Mouse (Mus musculus) lung, embryonic 15.5 days (tissue): ENCODE results near the gene Fam43a. TPM values are rescaled to one million over a fixed set of nuclear protein-coding genes. Genes with fewer than 3 reads are reported as not detected.

Experiments used
- ATAC-seq: fragments of 200-750 bp; cut with Nextera tagmentation; 2 replicates; pipeline ENCODE4 v1.8.0; 2017; ENCODE audit warnings: moderate number of reproducible peaks, borderline replicate concordance; ENCODE audit not compliant: low FRiP score, low TSS enrichment; ENCODE audit errors: extremely low read depth
- H3K27ac ChIP-seq: fragments of 300-500 bp; sonication (generic); 2 replicates; pipeline ENCODE4 v1.5.1; 2015; ENCODE audit warnings: moderate library complexity, mild to moderate bottlenecking, inconsistent platforms
- H3K27me3 ChIP-seq: fragments of 300-500 bp; sonication (generic); 2 replicates; pipeline ENCODE4 v1.6.1; 2015; ENCODE audit warnings: inconsistent platforms
- H3K36me3 ChIP-seq: fragments of 300-500 bp; sonication (generic); 2 replicates; pipeline ENCODE4 v1.6.1; 2015; ENCODE audit warnings: inconsistent platforms
- H3K4me1 ChIP-seq: fragments of 300-500 bp; sonication (generic); 2 replicates; pipeline ENCODE4 v1.6.1; 2015; ENCODE audit warnings: inconsistent platforms
- H3K4me2 ChIP-seq: fragments of 300-500 bp; sonication (generic); 2 replicates; pipeline ENCODE4 v1.6.1; 2015; ENCODE audit warnings: inconsistent platforms, mild to moderate bottlenecking, moderate library complexity
- H3K4me3 ChIP-seq: fragments of 300-500 bp; sonication (generic); 2 replicates; pipeline ENCODE4 v1.5.1; 2015; ENCODE audit warnings: mild to moderate bottlenecking, inconsistent platforms
- H3K9ac ChIP-seq: fragments of 300-500 bp; sonication (generic); 2 replicates; pipeline ENCODE4 v1.6.1; 2015; ENCODE audit warnings: inconsistent platforms
- H3K9me3 ChIP-seq: fragments of 300-500 bp; sonication (generic); 2 replicates; pipeline ENCODE4 v1.6.1; 2016; ENCODE audit warnings: inconsistent platforms
- WGBS: fragments of 180-500 bp; shearing (Covaris S2); methylation state at CpG from one replicate; pipeline ENCODE4 v1.1.7; 2015; 5-methylcytosine and 5-hydroxymethylcytosine counted together
- polyA plus RNA-seq: library from polyadenylated mRNA; unstranded; fragments of >200 nt; fragmentation: Nextera tagmentation; extraction: Ambion mirVana; gene quantifications from 2 replicates; pipeline ENCODE4 v1.2.1, GENCODE M21; 2015

Gene Fam43a
- 23.6 and 25.8 TPM in 2 replicates for polyA plus RNA-seq

GRCm38 (mm10) chr16:30599491-30600268 is at the start of gene Fam43a:
Fam43a (plus strand) TSS chr16:30599723.
- Histone ChIP-seq H3K27ac (peak within 1 kb of the TSS; percentile 81), H3K27me3 (no peaks in the 10 kb centered on the region), H3K4me2 (peak within 1 kb of the TSS; percentile 93), H3K9ac (peak within 1 kb of the TSS; percentile 81), H3K4me1 (peaks cover 54% of the 10 kb centered on the region), H3K4me3 (peak within 1 kb of the TSS; percentile 77), H3K36me3 (no peaks in the 10 kb centered on the region), H3K9me3 (no peaks in the 10 kb centered on the region)
- peak; percentile 79; the same call in 1 of the 2 replicates for ATAC-seq
- under 1% methylated on average over 63 of the region's 63 CpGs for WGBS

GRCm38 (mm10) chr16:30549966-30550747 is 49.4 kb upstream of the Fam43a start:
- no peaks in the 10 kb centered on the region for H3K27me3 ChIP-seq
- H3K9me3 ChIP-seq: peaks cover 4% of the 10 kb centered on the region
- H3K9ac ChIP-seq: peak overlapping the region; percentile 98
- H3K36me3 ChIP-seq: peaks cover 7% of the 10 kb centered on the region
- peak overlapping the region; percentile 89 for H3K4me3 ChIP-seq
- WGBS: under 1% methylated on average over 60 of the region's 63 CpGs
- peak overlapping the region; percentile 68 for H3K27ac ChIP-seq
- H3K4me2 ChIP-seq: peak overlapping the region; percentile 95
- peaks cover 30% of the 10 kb centered on the region for H3K4me1 ChIP-seq
- ATAC-seq: peak; percentile 86

- Histone ChIP-seq H3K4me3 (peak within 1 kb of the TSS; percentile 89), H3K36me3 (peaks cover 7% of the 10 kb centered on the region), H3K27ac (peak within 1 kb of the TSS; percentile 96), H3K27me3 (no peaks in the 10 kb centered on the region), H3K9ac (peak within 1 kb of the TSS; percentile 98), H3K4me2 (peak within 1 kb of the TSS; percentile 95), H3K9me3 (peaks cover 6% of the 10 kb centered on the region), H3K4me1 (peaks cover 30% of the 10 kb centered on the region)
- ATAC-seq: peak; percentile 24; the same call in 1 of the 2 replicates
- 4% methylated on average over 13 of the region's 14 CpGs for whole genome bisulfite sequencing
These were observed 48.8 kb upstream of the Fam43a start, which contains the start of gene Tmem44 for GRCm38 (mm10) chr16:30550748-30551192. Tmem44 (minus strand) TSS chr16:30550842.

GRCm38 (mm10) chr16:30552621-30553338 is 46.7 kb upstream of the Fam43a start:
- H3K9me3 ChIP-seq: peaks cover 6% of the 10 kb centered on the region
- H3K27ac ChIP-seq: peak overlapping the region; percentile 96
- no peaks in the 10 kb centered on the region for H3K27me3 ChIP-seq
- peak; percentile 84 for ATAC-seq
- H3K4me3 ChIP-seq: no peak overlapping the region
- H3K4me1 ChIP-seq: peaks cover 28% of the 10 kb centered on the region
- peak overlapping the region; percentile 24 for H3K9ac ChIP-seq
- peaks cover 6% of the 10 kb centered on the region; the same call in 1 of the 2 replicates for H3K36me3 ChIP-seq
- peak overlapping the region; percentile 27 for H3K4me2 ChIP-seq
- WGBS: 10% methylated on average over 11 of the region's 11 CpGs

- Histone ChIP-seq H3K36me3 (peaks cover 15% of the 10 kb centered on the region), H3K4me3 (no peak overlapping the region), H3K4me1 (peaks cover 28% of the 10 kb centered on the region), H3K9ac (no peak overlapping the region), H3K4me2 (no peak overlapping the region), H3K27me3 (no peaks in the 10 kb centered on the region), H3K9me3 (peaks cover 6% of the 10 kb centered on the region), H3K27ac (no peak overlapping the region)
- no peak for ATAC-seq
- 94% methylated on average over 8 of the region's 8 CpGs for WGBS
These were observed 45.4 kb upstream of the Fam43a start for GRCm38 (mm10) chr16:30554109-30554508.

- no peak overlapping the region for H3K9ac ChIP-seq
- H3K27ac ChIP-seq: no peak overlapping the region
- 87% methylated on average over 5 of the region's 5 CpGs for WGBS
- H3K27me3 ChIP-seq: no peaks in the 10 kb centered on the region
- H3K9me3 ChIP-seq: peaks cover 6% of the 10 kb centered on the region
- peaks cover 66% of the 10 kb centered on the region for H3K36me3 ChIP-seq
- H3K4me3 ChIP-seq: no peak overlapping the region
- H3K4me2 ChIP-seq: no peak overlapping the region
- ATAC-seq: no peak
- H3K4me1 ChIP-seq: no peaks in the 10 kb centered on the region
These were observed 40.1 kb upstream of the Fam43a start for GRCm38 (mm10) chr16:30559312-30559992.

GRCm38 (mm10) chr16:30560601-30561000 is 38.9 kb upstream of the Fam43a start:
- H3K9me3 ChIP-seq: no peaks in the 10 kb centered on the region; the same call in 1 of the 2 replicates
- no peaks in the 10 kb centered on the region for H3K4me1 ChIP-seq
- no peak overlapping the region for H3K4me2 ChIP-seq
- no peak overlapping the region for H3K4me3 ChIP-seq
- no peaks in the 10 kb centered on the region for H3K27me3 ChIP-seq
- no peak overlapping the region for H3K9ac ChIP-seq
- H3K27ac ChIP-seq: no peak overlapping the region
- WGBS: 88% methylated on average over 4 of the region's 4 CpGs
- no peak for ATAC-seq
- peaks cover 77% of the 10 kb centered on the region for H3K36me3 ChIP-seq

- Histone ChIP-seq H3K27me3 (no peaks in the 10 kb centered on the region), H3K4me1 (no peaks in the 10 kb centered on the region), H3K4me2 (no peak overlapping the region), H3K9ac (no peak overlapping the region), H3K27ac (no peak overlapping the region), H3K36me3 (peaks cover 88% of the 10 kb centered on the region), H3K9me3 (no peaks in the 10 kb centered on the region), H3K4me3 (no peak overlapping the region)
- ATAC-seq: no peak
- whole genome bisulfite sequencing: 90% methylated on average over 6 of the region's 6 CpGs
These were observed 33.9 kb upstream of the Fam43a start for GRCm38 (mm10) chr16:30565631-30566030.

- H3K27ac ChIP-seq: no peak overlapping the region
- no peak for ATAC-seq
- H3K9ac ChIP-seq: no peak overlapping the region
- 89% methylated on average over 4 of the region's 4 CpGs for WGBS
- H3K9me3 ChIP-seq: no peaks in the 10 kb centered on the region
- peaks cover 85% of the 10 kb centered on the region for H3K36me3 ChIP-seq
- H3K4me3 ChIP-seq: no peak overlapping the region
- H3K4me1 ChIP-seq: no peaks in the 10 kb centered on the region
- no peaks in the 10 kb centered on the region for H3K27me3 ChIP-seq
- no peak overlapping the region for H3K4me2 ChIP-seq
These were observed 29.4 kb upstream of the Fam43a start for GRCm38 (mm10) chr16:30570173-30570572.

GRCm38 (mm10) chr16:30571378-30571777 is 28.1 kb upstream of the Fam43a start:
- Histone ChIP-seq H3K9ac (no peak overlapping the region), H3K4me1 (no peaks in the 10 kb centered on the region), H3K36me3 (peaks cover 89% of the 10 kb centered on the region), H3K9me3 (no peaks in the 10 kb centered on the region), H3K4me2 (no peak overlapping the region), H3K4me3 (no peak overlapping the region), H3K27ac (no peak overlapping the region), H3K27me3 (no peaks in the 10 kb centered on the region)
- ATAC-seq: no peak
- 91% methylated on average over 5 of the region's 5 CpGs for WGBS

- H3K4me2 ChIP-seq: no peak overlapping the region
- no peaks in the 10 kb centered on the region for H3K27me3 ChIP-seq
- no peaks in the 10 kb centered on the region for H3K4me1 ChIP-seq
- H3K9me3 ChIP-seq: no peaks in the 10 kb centered on the region
- ATAC-seq: no peak
- H3K4me3 ChIP-seq: no peak overlapping the region
- WGBS: 58% methylated on average over 4 of the region's 4 CpGs
- no peak overlapping the region for H3K27ac ChIP-seq
- H3K36me3 ChIP-seq: peaks cover 91% of the 10 kb centered on the region
- H3K9ac ChIP-seq: no peak overlapping the region
These were observed 27.3 kb upstream of the Fam43a start for GRCm38 (mm10) chr16:30572239-30572638.
